Mouse (Mus musculus): ENCODE results near the gene Itgb3bp. TPM values are rescaled to one million over a fixed set of nuclear protein-coding genes. Genes with fewer than 3 reads are reported as not detected.

Itgb3bp gene
- total RNA-seq, 4 experiments from 2014 or later: 6.0 to 7.9 (median 6.6) TPM

DNA sequence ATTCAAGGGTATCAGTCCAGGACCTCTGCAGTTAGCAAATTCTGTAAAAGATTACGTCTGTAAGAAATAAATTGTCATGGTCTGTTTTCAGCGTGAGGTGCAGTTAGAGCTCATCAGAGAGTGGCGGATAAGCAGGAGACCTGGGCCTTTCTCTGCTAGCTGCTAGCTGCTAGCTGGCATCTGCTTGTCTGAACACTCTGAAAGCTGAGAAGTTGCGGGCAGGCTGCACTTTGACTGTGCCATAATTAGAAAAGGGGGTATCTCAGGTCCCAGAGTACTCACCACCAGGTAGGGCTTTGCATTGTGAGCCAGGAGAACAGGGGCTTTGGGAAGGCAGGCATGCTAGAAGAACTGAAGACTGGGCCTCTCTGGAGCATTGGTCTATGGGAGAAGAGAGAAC is 2.2 kb upstream of the Itgb3bp start:
- no peak for DNase-seq (ENCODE audit: low spot score)

DNA sequence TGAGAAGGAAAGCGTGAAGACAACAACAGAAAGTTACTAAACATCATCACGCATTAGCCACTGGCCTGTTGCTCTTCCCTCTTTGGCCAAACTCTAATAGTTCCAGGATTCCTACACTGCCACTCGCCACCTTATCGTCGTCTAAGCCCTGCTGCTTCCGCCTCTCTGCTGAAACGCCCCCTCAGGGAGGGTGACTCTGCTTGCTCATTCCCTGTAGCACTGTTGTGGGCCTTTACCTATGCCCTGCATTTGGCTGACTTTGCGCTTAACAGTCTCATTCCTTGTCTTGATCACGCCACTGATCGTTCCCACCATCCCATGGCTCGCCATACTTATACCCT is 1.6 kb upstream of the Itgb3bp start:
- DNase-seq (ENCODE audit: low spot score): no peak

DNA sequence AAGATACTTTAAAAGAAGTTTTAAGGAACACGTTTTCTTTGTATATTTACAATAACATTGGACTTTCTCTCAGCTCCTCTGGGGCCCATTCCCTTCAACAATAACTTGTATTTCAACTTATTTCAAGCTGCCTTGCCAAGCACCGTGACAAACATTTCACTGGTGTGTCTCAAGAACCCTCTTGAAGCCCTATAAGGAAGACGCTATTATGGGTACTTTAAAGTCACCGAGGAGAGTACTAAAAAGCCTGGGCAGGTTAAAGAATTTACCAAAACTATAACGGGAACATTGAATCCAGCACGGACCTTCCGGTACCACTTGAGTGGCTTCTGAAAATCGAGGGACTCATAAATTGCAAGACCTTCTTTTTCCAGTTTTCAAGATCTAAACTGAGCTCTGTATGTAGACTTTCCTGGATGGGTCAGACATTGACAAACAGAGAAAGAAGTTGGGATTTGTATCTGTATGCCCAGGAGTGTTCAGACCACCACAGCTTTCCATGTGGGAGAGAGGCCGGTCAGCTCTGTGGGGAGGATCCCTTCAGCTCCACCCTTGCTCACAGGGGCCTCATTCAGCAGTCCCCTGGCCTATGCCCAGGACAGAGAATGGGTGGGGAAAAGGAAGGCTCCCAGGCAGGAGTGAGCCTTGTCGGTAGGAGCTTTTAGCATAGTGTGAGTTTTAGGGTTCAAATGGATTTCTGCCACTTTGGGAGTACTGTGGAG is 1.1 kb upstream of the Itgb3bp start:
- no peak for DNase-seq (ENCODE audit: low spot score)

DNA sequence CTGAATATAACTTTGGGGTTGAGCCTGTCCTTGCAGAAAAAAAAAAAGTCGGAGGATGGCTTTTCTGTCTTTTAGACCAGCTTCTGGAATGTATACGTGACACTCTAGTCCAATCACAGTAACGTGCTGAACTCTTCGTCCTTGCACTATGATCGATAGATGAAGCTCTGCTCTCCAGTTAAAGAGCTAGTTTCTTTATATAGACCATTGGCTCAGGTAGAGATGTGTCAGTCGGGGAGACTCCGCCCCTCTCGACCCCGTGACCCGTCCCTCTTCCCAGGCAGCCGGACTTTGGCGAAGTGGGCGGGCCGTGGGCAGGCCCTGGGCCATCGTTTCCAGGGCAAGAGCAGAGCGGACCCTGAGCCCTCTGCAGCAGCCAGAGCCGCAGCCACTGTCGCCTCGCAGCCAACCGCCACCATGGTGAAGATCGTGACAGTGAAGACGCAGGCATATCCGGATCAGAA is 432 bp downstream of the Itgb3bp start, which contains the start of gene Pgm1:
Pgm1 (plus strand) TSS at position 266 of the 464 bp plus-strand sequence.
- DNase-seq (ENCODE audit: low spot score): peak; percentile 91

DNA sequence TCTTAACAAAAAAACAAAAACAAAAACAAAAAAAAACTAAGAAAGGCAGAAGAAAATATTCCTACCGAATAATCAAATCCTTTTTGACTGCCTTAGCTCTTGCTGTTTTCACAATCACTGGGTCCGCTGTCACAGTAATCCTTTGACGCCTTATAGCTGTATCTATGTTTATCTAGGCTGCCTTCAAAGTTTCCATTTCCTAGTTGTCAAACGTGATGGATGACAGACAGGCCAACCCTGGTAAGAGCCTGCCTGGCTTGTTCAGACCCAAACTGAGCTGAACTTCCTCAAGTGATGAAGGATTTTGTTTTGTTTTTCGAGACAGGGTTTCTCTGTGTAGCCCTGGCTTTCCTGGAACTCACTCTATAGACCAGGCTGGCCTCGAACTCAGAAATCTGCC is 1.1 kb downstream of the Itgb3bp start:
- no peak for DNase-seq (ENCODE audit: low spot score)

DNA sequence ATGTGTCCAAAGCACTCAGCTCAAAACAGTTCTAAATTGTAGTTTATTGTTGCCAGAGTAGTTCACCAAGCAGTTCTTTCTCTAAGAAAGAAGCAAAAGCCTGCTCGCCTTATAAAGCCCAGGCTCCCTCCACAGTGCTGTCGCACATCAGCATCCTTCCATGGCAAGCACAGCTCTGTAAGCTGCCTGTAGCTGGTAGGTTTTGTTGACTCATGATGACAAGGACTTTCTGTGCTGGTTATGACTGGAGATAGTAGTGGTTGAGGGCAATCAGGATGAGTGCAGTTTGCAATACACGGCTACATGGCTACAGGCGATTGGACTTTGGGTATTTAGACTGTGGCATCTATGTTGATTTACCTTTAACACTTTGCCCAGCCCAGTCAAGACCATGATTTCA is 3.2 kb downstream of the Itgb3bp start:
- DNase-seq (ENCODE audit: low spot score): no peak

DNA sequence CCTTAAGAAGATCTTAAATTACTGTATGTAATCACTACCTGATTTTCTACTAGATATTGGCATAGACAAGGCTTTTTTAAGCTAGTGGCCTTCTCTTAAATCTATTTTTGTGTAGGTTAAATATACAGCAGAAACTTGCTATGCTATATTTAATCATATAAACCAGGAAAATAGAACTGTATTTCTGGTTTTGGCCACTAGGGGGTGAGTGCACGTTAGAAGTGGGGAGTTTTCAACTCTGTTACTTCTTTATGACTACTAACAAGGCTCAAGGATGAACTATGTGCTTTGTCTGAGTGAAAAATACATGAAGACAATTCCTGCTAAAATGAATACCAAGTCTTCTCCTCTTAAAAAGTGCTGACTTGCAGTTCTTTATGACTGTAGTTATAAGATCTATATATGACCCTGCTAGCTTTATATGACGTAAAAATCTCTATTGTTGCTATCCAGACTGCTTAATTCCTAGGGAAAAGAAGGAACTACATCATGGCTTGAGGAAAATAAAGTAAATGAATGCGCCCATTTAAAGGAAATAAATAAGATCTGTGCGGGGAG is 15.6 kb downstream of the Itgb3bp start:
- no peak for DNase-seq (ENCODE audit: low spot score)

DNA sequence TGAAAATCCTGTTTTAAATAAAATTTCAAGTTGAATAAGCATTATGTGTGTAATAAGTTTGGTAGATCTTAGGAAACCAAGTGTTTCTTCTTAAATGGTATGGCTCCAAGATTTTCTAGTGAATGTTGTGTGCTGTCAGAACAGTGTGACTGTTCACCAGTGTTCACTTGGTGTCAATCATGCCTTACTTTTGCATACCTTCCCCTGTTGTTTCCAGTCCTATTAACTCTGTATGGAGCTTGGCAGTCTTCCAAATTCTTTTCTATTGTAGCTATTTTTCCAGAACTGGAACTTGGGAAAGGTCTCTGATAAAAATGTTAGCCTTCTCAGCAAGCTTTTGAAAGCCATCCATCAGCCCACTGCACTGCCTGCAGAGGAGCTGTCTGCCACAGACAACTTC is 47.2 kb downstream of the Itgb3bp start:
- no peak for DNase-seq (ENCODE audit: low spot score)

DNA sequence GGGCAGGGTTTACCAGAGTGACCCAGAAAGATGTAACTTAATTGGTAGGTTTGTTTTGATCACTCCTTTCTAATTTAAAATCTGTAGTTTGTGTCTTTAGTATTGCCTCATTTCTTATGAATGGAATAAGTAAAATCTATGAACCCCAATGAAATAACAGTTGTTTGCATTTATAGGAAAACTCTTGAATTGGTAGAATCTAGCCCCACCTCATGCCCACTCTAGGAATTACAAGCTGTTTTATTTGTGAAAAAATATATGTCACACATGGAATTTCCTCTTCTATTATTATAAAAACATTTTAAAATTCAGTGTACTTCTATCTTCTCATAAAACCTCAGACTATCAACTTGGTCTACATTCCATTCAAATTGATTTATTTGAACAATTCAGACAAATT is 47.7 kb downstream of the Itgb3bp start:
- DNase-seq (ENCODE audit: low spot score): peak; percentile 9

DNA sequence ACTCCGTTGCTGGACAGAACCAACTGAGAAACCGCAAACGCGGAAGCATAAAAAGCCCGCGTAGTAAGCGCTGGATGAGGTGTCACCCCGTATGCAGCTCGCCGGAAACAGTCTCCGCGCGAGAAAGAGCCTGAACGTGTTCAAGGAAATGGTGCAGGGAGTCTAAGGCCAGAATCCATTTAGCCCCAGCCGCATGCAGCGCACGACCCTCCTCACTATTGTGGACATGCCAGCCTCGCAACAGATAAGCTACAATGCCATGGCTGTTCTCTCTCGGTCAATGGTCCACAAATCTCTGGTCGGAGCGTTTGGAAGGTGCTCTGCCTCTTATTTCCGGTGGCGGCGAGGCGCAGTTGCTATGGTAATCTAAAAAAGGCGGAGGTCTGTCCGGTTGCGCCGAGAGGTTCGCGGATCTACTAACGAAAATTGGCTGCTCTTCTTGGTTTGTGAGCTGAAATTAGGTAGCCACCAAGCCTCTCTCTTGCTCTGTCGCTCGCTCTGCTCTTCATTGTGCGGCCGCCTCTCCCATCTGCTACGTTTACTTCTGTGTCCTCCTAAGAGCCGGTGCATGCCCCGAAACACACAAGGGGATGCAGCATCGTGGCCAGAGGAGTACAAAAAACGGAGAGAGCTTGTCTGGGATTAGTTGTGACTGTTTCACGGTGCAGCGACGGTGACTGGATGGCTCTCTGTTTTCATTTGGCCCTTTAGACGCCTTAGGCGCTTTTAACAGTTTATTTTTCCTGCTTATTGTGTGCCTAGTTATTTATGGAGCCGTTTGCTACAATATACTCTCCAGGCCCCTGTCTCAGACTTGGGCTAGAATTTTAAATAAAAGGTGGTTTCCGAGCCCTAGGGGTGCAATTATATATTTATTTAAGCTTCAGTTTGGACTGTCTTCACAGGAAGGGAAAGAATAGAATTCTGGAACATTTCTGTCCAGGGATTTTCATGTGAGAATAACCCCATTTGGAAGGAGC is 100.2 kb downstream of the Itgb3bp start, which contains the start of gene Efcab7:
Efcab7 (plus strand) TSS at position 105 of the 980 bp plus-strand sequence.
- DNase-seq (ENCODE audit: low spot score): peak; percentile 81

DNA sequence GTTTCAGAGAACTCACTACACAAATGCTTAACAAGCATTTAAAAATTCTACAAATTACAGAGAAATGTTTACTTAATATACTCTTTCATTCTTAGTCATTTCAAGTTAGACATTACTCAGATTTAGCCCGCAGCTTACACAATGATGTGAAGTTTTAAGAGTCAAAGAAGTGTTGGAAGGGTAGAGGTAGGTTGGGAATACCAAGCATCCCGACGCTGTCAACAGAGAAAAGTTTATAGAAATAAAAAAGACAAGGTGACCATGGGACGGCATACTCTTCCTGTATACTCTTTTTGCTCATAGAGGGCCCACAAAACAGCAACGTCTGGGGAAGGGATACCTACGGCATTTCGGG is 100.9 kb downstream of the Itgb3bp start:
- no peak for DNase-seq (ENCODE audit: low spot score)

DNA sequence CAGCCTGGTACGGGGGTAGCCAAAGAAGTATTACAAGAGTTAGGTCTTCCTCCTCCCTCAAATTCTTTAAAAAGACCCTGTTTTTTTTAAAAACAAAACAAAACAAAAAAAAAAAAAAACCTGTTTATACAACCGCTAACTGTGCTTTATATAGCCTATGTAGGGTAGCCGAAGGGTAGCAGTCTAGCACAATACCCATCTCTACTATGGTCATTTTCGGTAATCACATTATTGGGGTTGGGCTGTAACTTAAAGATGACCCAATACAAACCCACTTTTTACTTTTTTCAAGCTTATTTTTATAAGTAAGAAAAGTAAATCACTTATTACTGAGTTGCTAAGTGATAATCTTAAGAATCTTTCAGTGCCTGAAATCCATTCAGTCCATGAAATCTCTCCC is 101.3 kb downstream of the Itgb3bp start:
- no peak for DNase-seq (ENCODE audit: low spot score)

DNA sequence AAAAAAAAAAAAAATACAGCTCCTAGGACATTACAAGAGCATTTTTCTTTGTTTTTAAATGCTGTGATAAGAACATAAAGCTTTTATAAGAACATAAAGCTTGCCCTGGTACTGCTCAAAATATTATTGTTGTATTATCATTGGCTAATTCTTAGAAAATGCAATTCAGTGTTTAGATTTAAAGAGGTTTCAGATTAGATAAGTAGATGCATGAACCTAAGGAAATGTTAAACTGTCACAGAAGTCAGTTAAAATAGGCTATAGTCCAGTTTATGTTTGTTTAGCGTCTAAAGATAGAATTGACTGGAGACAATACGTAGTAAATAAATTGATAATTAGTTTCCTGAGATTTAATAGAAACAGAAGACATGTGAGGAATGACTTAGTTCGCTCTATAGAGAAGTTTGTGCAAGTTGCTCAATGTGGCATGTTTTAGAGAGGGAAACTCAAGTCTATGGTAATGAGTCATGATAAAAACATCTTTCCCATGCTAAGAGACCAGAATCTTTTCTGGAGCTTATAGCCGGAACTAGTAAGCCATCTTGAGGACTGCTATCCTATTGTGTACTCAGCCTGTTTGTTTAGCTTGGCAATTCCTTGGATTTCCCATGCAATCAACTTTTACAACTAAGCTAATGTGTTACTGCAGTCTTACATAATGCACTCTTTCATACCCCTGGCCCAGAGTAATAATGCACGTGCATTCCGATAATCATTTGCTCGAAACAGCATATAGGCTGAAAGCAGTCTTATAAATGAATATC is 112.7 kb downstream of the Itgb3bp start:
- DNase-seq (ENCODE audit: low spot score): no peak

DNA sequence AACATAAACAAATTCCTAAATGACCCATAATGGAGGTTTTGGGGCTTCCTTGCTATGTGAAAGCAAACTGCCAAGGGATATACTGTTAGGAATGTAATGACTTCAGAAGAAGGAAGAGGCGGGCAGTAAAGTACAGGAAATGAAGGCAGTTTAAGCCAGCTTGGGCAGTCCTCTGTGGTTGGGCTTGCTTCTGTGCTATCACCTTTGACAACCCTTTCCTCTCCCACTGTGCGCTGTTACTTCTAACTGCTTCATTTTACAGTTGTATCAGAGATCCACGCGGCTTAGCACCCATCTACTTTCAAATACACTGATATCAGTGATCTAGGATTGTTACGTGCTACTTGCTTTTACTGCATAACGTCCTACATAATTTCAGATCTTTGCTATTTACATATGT is 137.2 kb downstream of the Itgb3bp start:
- DNase-seq (ENCODE audit: low spot score): no peak

DNA sequence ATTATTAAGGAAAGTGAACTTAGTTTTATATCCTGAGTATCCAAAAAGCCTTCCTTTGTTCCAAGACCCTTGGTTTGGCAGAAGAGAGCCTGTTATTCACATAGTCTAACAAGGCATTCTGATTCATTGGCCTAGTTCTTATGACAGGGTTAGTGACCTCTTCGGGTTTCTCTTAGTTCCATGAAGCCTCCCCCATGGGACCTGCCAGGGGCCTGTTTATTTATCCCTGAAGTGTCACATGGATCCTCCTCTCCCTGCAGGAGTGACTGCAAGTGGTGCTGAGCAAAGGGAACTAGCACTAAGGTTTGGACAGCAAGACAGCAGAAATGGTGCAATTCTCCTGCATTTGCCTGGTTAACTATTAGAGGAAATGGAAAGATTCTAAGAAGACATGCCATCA is 156.6 kb downstream of the Itgb3bp start:
- no peak for DNase-seq (ENCODE audit: low spot score)

DNA sequence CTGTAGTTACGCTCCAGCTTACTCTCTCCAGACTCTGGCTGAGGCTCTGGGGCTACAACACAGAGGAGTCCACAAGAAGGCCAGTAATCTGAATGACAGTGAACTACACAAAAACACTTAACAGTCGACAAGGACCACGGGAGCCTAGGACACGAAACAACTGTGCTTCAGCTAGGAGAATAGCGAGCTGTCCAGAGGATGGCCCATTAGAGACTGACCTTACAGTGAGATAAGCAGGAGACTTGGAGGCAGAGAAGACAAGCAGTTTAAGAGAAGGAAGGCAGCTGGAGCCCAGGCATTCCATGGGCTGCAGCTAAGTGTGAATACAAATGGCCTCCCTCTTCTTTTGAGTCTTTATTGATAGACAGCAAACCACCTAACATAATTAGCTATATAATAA is 159.1 kb downstream of the Itgb3bp start:
- DNase-seq (ENCODE audit: low spot score): no peak

DNA sequence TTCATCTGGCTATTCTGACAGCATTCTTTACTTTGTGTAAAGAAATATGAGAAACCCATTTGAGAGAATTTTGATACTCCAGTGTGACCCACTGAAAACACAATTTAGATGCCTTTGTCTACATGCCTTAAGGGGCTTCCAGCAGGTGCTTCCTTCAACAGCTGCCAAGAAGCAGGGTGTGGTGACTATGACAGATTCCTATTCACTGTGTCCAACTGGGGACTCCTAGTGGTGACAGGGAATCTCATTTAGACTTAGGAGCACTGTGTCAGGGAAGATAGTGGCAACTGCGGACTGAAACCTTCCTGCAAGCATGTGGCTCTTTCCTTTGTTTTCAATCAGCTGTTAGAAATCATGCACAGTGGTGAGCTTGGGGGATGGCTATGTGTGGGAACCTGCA is 162.9 kb downstream of the Itgb3bp start:
- peak; percentile 47 for DNase-seq (ENCODE audit: low spot score)

DNA sequence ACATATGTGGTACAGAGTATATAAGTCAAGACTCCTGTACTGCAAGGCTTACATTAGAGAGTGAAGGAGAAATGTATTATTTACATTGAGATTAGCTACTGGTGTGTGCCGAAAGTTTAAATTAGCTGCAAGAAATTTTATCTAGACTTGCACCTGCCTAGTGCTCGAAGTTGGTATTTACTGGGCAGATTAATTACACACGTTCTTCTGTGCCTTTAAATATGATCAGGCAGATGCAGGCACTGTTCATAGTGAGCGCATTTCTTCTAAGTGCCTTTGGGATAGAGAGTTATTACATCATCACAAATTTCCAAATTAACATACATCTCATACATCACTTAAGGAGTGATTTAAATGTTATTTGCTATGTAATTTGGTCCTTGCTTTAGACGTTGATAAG is 163.3 kb downstream of the Itgb3bp start:
- no peak for DNase-seq (ENCODE audit: low spot score)

DNA sequence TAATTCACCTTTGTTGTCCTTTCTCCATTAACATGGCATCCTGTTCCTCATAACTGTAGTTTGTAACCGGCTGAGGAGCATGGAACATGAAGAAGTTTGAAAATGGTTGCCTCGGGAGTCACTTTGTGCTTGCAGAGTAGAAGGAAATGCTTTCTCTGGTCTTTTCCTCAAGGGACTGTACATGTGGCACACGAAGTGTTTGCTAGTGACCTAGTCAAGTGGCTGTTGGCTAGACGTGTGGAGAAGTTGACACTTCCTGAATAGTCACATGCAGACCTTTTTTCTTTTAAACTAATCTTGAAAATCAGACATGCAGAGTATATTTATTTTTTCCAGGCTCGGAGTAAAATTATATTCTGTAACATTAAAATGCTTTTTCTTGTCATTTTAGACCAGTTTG is 177.2 kb downstream of the Itgb3bp start:
- DNase-seq (ENCODE audit: low spot score): no peak

DNA sequence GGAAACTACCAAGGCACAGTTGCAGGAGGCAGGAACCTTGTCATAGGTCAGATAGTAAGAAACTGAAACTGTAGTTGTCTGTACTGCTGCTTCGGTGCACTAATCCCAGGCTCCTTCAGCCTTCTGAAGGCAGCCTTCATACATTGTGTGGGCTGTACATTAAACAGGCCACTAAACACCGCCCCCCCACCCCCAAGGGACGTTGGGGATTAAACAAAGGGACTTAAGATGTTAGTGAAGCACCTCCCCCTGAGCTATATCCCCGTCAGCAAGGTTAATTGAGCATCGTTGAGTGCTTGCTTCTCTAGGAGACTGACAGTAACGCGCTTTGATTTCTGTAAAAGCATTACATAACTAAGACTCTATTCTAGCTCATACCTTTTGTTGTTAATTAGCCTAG is 189.8 kb downstream of the Itgb3bp start:
- no peak for DNase-seq (ENCODE audit: low spot score)

DNA sequence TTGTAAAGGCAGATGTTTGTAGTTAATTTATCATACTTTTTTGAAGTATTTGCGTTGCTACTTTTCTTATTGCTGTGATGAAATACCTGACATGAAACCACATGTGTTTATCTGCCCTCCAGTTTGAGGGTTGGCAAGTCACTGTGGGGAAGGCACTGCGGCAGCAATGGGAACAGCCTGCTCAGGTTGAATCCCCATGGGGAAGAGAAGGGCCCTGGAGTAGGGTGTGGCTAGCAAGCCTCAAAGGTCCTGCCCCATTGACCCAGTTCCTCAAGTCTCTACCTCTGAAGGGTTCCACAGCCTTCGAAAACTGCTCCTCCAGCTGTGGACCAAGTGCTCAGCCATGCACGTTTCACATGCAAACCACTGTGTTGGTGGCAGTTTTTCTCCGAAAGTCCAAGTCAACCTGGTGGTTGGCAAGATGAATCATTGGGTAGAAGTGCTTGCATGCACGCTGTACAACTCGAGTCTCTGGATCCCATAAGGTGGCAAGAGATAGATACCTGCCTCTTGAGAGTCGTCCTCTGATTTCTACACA is 203.6 kb downstream of the Itgb3bp start:
- DNase-seq (ENCODE audit: low spot score): no peak

Measured in heart, adult 8-10 months (tissue).